Mouse (Mus musculus) lung, postnatal 0 days (tissue): ENCODE data around the gene Cop1. TPM values are rescaled to one million over a fixed set of nuclear protein-coding genes. Genes with fewer than 3 reads are reported as not detected.

Experiments
- ATAC-seq: fragments of 200-750 bp; cut with Nextera tagmentation; 2 replicates; pipeline ENCODE4 v1.8.0; 2017; ENCODE audit warnings: moderate library complexity
- DNase-seq: peaks from one replicate; pipeline ENCODE4 v3.0.0-alpha.2; 2016; ENCODE audit warnings: low spot score
- H3K27ac ChIP-seq: fragments of 300-500 bp; sonication (generic); 2 replicates; pipeline ENCODE4 v1.5.1; 2014; ENCODE audit warnings: antibody characterized with exemption, mild to moderate bottlenecking, low read length, mixed read lengths
- H3K27me3 ChIP-seq: fragments of 300-500 bp; sonication (generic); replicated peaks from 2 replicates; pipeline ENCODE4 v1.6.1; 2014; ENCODE audit warnings: low read length, mixed read lengths; ENCODE audit not compliant: insufficient read depth
- H3K36me3 ChIP-seq: fragments of 300-500 bp; sonication (generic); 2 replicates; pipeline ENCODE4 v1.6.1; 2014; ENCODE audit warnings: low read length, mixed read lengths; ENCODE audit not compliant: insufficient read depth
- H3K4me1 ChIP-seq: fragments of 300-500 bp; sonication (generic); 2 replicates; pipeline ENCODE4 v1.6.1; 2014; ENCODE audit warnings: antibody characterized with exemption, low read depth, low read length, mixed read lengths; ENCODE audit not compliant: insufficient read depth
- H3K4me2 ChIP-seq: fragments of 300-500 bp; sonication (generic); replicated peaks from 2 replicates; pipeline ENCODE4 v1.6.1; 2014; ENCODE audit warnings: low read depth, mild to moderate bottlenecking, low read length, moderate library complexity, mixed read lengths
- H3K4me3 ChIP-seq: fragments of 300-500 bp; sonication (generic); 2 replicates; pipeline ENCODE4 v1.5.1; 2014; ENCODE audit warnings: low read depth, low read length
- H3K9ac ChIP-seq: fragments of 300-500 bp; sonication (generic); replicated peaks from 2 replicates; pipeline ENCODE4 v1.6.1; 2014; ENCODE audit warnings: low read depth, mild to moderate bottlenecking
- H3K9me3 ChIP-seq: fragments of 300-500 bp; sonication (generic); 2 replicates; pipeline ENCODE4 v1.6.1; 2016; ENCODE audit warnings: low read length, mixed read lengths
- CTCF ChIP-seq: IDR thresholded peaks from 2 replicates; pipeline ENCODE4 v1.5.1; 2016; ENCODE audit warnings: antibody characterized with exemption, mild to moderate bottlenecking
- EP300 ChIP-seq: IDR thresholded peaks from 2 replicates; pipeline ENCODE4 v1.6.1; 2016; ENCODE audit warnings: antibody characterized with exemption, mild to moderate bottlenecking, control low read depth
- WGBS: fragments of 180-500 bp; shearing (Covaris S2); extraction: QIAGEN DNeasy Blood & Tissue Kit; methylation state at CpG from one replicate; pipeline ENCODE4 v1.1.7; 2014; 5-methylcytosine and 5-hydroxymethylcytosine counted together
- polyA plus RNA-seq: library from polyadenylated mRNA; unstranded; fragments of >200 nt; fragmentation: Nextera tagmentation; extraction: Ambion mirVana; gene quantifications from 2 replicates; pipeline ENCODE4 v1.2.1, GENCODE M21; 2015

Gene Cop1
- polyA plus RNA-seq, 1 experiment from 2014 or later, result 49.1 TPM

DNA sequence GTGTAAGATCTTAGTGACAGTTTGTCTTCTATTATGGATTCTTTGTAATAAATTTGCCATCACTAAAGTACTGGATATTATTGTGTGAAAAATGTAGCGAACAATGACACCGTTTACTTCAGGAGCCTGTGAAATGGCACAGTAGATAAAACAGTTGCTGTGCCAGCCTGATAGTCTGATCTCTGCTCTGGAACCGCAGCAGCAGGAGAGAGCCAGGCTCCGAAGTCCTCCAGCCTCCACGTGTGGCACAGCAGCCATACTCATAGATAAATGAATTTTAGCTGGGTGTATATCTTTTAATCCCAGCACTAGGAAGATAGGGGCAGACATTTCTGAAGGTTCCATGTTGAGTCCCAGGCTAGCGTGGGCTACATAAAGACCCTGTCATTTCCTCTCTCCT, 6.0 kb downstream of the Cop1 start:
- Histone ChIP-seq H3K4me1 (peaks cover 10% of the 10 kb centered on the region; the same call in 1 of the 2 replicates), H3K4me3 (no peak overlapping the region), H3K9ac (no peak overlapping the region), H3K36me3 (no peaks in the 10 kb centered on the region), H3K27ac (no peak overlapping the region), H3K4me2 (no peak overlapping the region), H3K9me3 (no peaks in the 10 kb centered on the region), H3K27me3 (no peaks in the 10 kb centered on the region)
- WGBS, result 68% methylated on average over 6 of the region's 6 CpGs
- DNase-seq (no peak), ATAC-seq (no peak)
- TF ChIP-seq EP300 (no peak), CTCF (no peak)

DNA sequence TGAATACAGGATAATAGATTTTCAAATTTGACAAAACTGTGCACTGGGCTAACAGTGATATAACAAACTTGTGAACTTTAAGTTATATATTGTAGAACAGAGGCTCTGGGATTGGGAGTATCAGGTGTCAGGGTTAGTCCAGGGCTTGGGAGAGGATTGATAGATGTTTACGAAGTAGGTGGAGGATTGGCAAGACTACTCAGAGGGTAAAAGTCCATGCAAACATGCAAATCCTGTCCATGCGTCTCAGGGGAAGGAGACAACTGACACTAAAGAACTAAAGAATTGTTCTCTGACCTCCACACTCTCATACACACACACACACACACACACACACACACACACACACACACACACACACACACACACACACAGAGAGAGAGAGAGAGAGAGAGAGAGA, 18.2 kb downstream of the Cop1 start:
- Histone ChIP-seq H3K36me3 (0 out of 2 replicates have a peak, but pooled peaks cover 5% of the 10 kb centered on the region), H3K27ac (no peak overlapping the region), H3K4me3 (no peak overlapping the region), H3K4me2 (no peak overlapping the region), H3K27me3 (no peaks in the 10 kb centered on the region), H3K9ac (no peak overlapping the region), H3K4me1 (no peaks in the 10 kb centered on the region), H3K9me3 (no peaks in the 10 kb centered on the region)
- TF ChIP-seq CTCF (no peak), EP300 (no peak)
- 53% methylated on average over 2 of the region's 2 CpGs for WGBS
- no peak for DNase-seq
- no peak for ATAC-seq

DNA sequence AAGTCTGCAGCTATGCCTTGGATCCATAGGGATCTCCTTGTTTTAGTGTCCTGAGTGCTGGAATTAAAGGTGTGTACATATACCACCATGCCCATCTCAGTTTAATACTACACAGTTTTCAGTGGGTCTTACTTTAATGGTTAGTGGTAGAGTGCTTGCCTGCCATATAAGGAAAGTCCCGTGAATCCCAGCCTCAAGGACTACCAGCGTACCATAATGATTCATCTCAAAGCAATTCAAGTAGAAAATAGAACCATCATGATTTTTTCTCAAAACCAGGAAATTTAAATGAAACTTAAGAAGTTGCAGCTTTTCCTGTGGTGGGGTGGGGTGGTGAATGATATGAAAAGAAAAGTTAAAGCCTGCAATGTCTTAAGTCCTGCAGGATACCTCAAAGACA, 21.0 kb downstream of the Cop1 start:
- Histone ChIP-seq H3K4me3 (no peak overlapping the region), H3K36me3 (0 out of 2 replicates have a peak, but pooled peaks cover 5% of the 10 kb centered on the region), H3K27ac (no peak overlapping the region), H3K9ac (no peak overlapping the region), H3K4me1 (no peaks in the 10 kb centered on the region), H3K9me3 (no peaks in the 10 kb centered on the region), H3K4me2 (no peak overlapping the region), H3K27me3 (no peaks in the 10 kb centered on the region)
- ATAC-seq (no peak), DNase-seq (no peak)
- TF ChIP-seq CTCF (no peak), EP300 (no peak)
- WGBS, result 84% methylated on average over 2 of the region's 2 CpGs

DNA sequence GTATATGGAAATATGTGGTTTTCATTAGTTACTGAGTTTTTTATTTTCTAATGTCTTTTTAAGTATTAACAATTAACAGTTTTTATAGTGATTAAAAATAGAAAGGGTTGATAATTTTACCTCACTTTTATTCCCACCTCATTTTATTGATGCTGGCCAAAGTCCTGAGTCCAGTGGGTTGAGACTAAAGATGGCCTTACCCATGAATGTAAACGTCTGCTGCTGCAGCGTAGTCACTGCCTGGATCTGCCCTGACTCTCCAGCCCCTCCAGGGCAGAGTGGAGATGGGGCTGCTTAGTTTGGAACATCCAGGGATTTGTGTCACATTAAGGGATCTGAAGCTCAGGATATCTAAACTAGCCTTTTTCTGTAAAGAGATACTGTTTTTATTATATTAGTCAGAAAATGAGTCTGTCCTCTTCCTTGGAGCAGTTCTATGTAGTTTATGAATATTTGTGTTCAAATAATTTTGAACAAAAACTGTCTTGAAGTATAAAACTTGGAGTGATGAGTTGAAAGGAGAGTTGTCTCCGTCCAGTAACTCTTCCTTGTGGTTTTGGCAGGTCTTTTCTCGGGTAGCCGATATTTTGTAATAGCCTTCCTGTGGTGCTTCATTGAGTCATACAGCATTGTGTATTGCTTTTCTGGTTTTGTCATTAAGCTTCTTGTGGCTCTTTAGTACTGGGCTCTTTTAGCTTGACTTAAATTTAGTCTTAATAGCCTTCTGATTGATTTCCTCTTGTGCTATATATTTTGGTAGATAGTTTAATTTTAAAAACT, 23.0 kb downstream of the Cop1 start:
- no peak for DNase-seq
- Histone ChIP-seq H3K36me3 (0 out of 2 replicates have a peak, but pooled peaks cover 5% of the 10 kb centered on the region), H3K4me3 (no peak overlapping the region), H3K27me3 (no peaks in the 10 kb centered on the region), H3K4me1 (no peaks in the 10 kb centered on the region), H3K9me3 (no peaks in the 10 kb centered on the region), H3K9ac (no peak overlapping the region), H3K27ac (no peak overlapping the region), H3K4me2 (no peak overlapping the region)
- TF ChIP-seq CTCF (no peak), EP300 (no peak)
- ATAC-seq, result no peak
- WGBS, result 85% methylated on average over 5 of the region's 5 CpGs

DNA sequence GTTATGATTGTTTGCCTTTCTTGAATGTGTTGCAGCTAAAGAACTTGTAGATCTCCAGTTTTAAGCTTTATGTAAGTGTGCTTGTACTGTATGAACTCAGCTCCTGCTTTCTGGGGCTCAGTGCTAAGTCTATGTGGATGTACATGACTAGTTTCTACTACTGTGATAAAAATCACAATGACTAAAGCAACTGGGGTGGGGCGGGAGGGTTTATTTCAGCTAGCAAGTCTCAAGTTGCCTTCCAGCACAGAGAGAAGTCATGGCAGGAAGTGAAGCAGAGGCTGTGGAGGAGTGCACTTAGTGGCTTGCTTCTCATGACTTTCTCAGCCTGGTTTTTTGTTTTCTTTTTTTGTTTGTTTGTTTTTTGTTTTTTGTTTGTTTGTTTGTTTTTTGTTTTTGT, 24.4 kb downstream of the Cop1 start:
- Histone ChIP-seq H3K27ac (no peak overlapping the region), H3K4me1 (no peaks in the 10 kb centered on the region), H3K27me3 (no peaks in the 10 kb centered on the region), H3K4me2 (no peak overlapping the region), H3K9me3 (no peaks in the 10 kb centered on the region), H3K36me3 (0 out of 2 replicates have a peak, but pooled peaks cover 5% of the 10 kb centered on the region), H3K4me3 (no peak overlapping the region), H3K9ac (no peak overlapping the region)
- ATAC-seq, result no peak
- TF ChIP-seq CTCF, result no peak
- TF ChIP-seq EP300, result no peak
- DNase-seq, result no peak
- 100% methylated on average over 1 of the region's 1 CpGs for WGBS

DNA sequence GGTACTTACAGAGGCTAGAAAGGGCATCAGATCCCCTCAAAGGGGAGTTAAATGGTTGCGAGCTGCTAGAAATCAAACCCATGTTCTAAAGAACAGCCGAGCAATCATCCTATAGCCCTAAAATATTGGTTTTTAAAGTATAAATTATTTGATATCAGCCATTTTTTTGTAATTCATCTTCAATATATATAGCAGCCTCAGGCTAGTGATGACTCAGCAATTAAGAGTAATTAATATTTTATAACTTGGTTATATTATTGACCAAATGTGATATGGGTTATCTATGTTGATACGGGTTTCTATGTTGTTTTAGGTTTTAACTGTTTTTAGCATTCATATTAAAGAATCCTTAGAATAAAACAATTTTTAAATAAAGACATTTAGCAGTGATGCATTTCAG, 31.7 kb downstream of the Cop1 start:
- WGBS, result 94% methylated on average over 3 of the region's 3 CpGs
- H3K27ac ChIP-seq, result no peak overlapping the region
- ATAC-seq (no peak), DNase-seq (no peak)
- no peaks in the 10 kb centered on the region for H3K27me3 ChIP-seq
- TF ChIP-seq CTCF, result no peak
- no peak for TF ChIP-seq EP300
- 0 out of 2 replicates have a peak, but pooled peaks cover 2% of the 10 kb centered on the region for H3K36me3 ChIP-seq
- no peak overlapping the region for H3K9ac ChIP-seq
- no peaks in the 10 kb centered on the region for H3K9me3 ChIP-seq
- H3K4me1 ChIP-seq, result no peaks in the 10 kb centered on the region
- no peak overlapping the region for H3K4me2 ChIP-seq
- no peak overlapping the region for H3K4me3 ChIP-seq
